Mouse (Mus musculus): ENCODE data around the gene Olfr744.

DNA sequence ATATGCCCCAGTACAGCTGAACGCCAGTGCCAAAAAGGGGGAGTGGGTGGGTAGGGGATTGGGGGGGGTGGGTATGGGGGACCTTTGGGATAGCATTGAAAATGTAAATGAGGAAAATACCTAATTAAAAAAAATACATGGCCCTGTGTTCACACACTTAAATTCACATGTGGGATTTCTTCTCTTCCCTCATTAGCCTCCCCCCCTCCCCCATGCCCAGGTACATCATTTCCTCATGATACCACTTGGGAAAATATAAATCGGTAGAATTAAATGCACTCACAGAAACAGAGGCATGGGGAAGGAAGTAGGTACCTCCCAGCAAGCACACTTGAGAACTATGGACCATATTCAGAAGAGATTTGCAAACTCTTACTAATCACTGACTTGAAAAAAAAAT is 24.4 kb downstream of the Olfr744 start, which contains the start of gene Olfr745:
- TF ChIP-seq CTCF (IDR thresholded peaks at IDR 0.05; ENCODE audit: borderline replicate concordance, insufficient read depth, low read length) (no peak), POLR2A (IDR thresholded peaks at IDR 0.05; ENCODE audit: low read depth, low read length) (no peak)

All from embryonic fibroblast, embryonic 13.5 days (primary cell).